Mouse (Mus musculus): Measurements from ENCODE around the gene BC049352. TPM values are rescaled to one million over a fixed set of nuclear protein-coding genes. Genes with fewer than 3 reads are reported as not detected.

Gene BC049352
- polyA plus RNA-seq, 1 experiment from 2014 or later = 0.09 TPM

GRCm38 (mm10) chr9:45235668-45236227, 53.9 kb downstream of the BC049352 start:
- 88% methylated on average over 6 of the region's 6 CpGs for WGBS
- Histone ChIP-seq H3K27me3 (no peaks in the 10 kb centered on the region), H3K36me3 (no peaks in the 10 kb centered on the region), H3K9me3 (no peaks in the 10 kb centered on the region), H3K27ac (no peak overlapping the region), H3K4me2 (no peak overlapping the region), H3K4me1 (replicated peaks) (no peaks in the 10 kb centered on the region), H3K4me3 (no peak overlapping the region), H3K9ac (no peak overlapping the region)
- no peak for ATAC-seq (ENCODE audit: low FRiP score)

- Histone ChIP-seq H3K27me3 (no peaks in the 10 kb centered on the region), H3K9me3 (no peaks in the 10 kb centered on the region), H3K4me3 (no peak overlapping the region), H3K36me3 (no peaks in the 10 kb centered on the region), H3K4me2 (no peak overlapping the region), H3K4me1 (replicated peaks) (no peaks in the 10 kb centered on the region), H3K27ac (no peak overlapping the region), H3K9ac (no peak overlapping the region)
- 41% methylated on average over 7 of the region's 7 CpGs for WGBS
- no peak for ATAC-seq (ENCODE audit: low FRiP score)
Observed at GRCm38 (mm10) chr9:45236744-45237143, 54.9 kb downstream of the BC049352 start.

DNA sequence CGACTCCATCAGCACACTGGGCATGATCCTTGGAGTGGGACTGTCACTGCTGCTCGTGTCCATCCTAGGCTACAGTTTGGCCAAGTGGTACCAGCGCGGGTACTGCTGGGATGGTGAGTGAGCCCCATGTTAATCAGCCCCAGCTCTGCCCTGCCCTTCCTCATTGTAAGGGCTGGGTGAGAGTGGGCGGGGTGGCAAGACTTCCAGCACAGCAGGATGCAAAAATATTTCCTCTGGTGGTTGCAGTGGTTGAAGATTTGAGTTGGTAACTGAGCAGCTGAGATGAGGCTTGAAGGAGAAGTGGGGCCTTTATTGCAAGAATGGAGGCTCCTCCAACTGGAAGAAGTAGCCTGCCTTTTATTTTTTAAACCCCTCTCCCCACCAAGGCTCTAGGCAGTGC, 59.6 kb downstream of the BC049352 start:
- Histone ChIP-seq H3K27me3 (no peaks in the 10 kb centered on the region), H3K4me2 (no peak overlapping the region), H3K9ac (no peak overlapping the region), H3K4me1 (replicated peaks) (no peaks in the 10 kb centered on the region), H3K9me3 (no peaks in the 10 kb centered on the region), H3K4me3 (no peak overlapping the region), H3K36me3 (no peaks in the 10 kb centered on the region), H3K27ac (no peak overlapping the region)
- 80% methylated on average over 5 of the region's 5 CpGs for WGBS
- ATAC-seq (ENCODE audit: low FRiP score) = no peak

DNA sequence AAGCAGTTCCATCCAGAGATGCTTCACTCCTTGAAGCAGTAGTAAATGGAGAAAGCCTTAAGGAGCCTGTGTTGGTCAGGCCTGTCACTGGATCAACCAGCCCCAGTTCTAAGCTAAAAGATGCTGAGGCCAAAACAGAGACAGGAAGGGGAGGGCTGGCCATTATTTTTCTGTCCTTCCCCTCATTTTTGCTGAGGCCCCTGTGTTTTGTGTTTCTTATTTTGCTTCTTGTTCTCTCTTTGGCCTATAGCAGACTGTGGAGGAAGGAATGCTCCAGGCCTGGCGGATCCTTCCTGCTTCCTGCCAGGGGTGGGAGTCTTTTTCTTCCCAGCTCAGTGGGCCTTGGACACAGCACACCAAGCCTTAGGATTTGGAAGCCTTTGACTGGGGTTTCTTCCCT, 63.6 kb downstream of the BC049352 start:
- 100% methylated on average over 1 of the region's 1 CpGs for WGBS
- no peaks in the 10 kb centered on the region for H3K4me1 ChIP-seq (replicated peaks)
- H3K9me3 ChIP-seq = no peaks in the 10 kb centered on the region
- no peaks in the 10 kb centered on the region for H3K27me3 ChIP-seq
- H3K9ac ChIP-seq = no peak overlapping the region
- H3K27ac ChIP-seq = no peak overlapping the region
- no peaks in the 10 kb centered on the region for H3K36me3 ChIP-seq
- H3K4me2 ChIP-seq = no peak overlapping the region
- no peak for ATAC-seq (ENCODE audit: low FRiP score)
- no peak overlapping the region for H3K4me3 ChIP-seq

DNA sequence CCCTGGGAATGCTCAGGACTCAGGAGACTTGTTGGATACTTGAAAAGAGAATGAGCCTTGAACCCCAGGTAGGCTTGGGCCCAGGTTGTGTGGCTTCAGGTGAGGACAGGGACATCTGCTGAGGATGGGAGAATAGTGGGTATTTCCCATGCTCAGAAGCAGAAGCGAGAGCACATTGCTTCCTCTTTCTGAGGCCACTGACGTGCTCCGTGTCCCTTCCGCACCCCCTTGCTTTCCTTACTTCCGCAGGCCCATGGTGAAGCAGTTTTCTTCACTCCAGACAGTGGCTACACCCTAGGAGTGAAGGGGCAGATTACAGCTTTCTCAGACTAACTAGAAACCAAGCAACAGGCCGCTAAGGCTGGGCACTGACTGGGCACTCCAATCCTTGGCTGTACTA, 64.3 kb downstream of the BC049352 start:
- no peak overlapping the region for H3K9ac ChIP-seq
- no peak for ATAC-seq (ENCODE audit: low FRiP score)
- no peaks in the 10 kb centered on the region for H3K4me1 ChIP-seq (replicated peaks)
- no peaks in the 10 kb centered on the region for H3K27me3 ChIP-seq
- H3K36me3 ChIP-seq = no peaks in the 10 kb centered on the region
- WGBS = 85% methylated on average over 6 of the region's 6 CpGs
- H3K4me3 ChIP-seq = no peak overlapping the region
- H3K27ac ChIP-seq = no peak overlapping the region
- no peaks in the 10 kb centered on the region for H3K9me3 ChIP-seq
- no peak overlapping the region for H3K4me2 ChIP-seq

DNA sequence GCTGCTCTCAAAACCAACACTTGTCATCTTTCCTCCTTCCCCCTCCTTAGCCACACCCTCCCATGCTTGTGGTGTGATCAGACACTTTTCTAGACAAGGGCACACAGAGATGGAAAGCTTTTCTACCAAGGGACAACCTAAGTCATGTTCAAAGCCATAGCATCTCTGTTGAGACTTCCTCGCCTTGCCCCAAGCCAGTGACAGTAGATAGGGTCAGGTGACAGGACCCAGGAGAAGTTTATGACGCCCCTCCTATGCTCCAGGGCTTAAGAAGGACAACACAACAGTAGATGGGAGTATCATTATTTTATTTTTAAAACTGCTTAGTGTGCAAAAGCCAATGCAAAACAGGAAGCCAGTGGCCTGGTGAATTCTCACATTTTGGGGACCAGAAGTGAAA, 65.7 kb downstream of the BC049352 start:
- no peaks in the 10 kb centered on the region for H3K27me3 ChIP-seq
- WGBS = 85% methylated on average over 2 of the region's 2 CpGs
- no peaks in the 10 kb centered on the region for H3K9me3 ChIP-seq
- no peaks in the 10 kb centered on the region for H3K4me1 ChIP-seq (replicated peaks)
- no peak overlapping the region for H3K4me3 ChIP-seq
- no peak for ATAC-seq (ENCODE audit: low FRiP score)
- no peak overlapping the region for H3K4me2 ChIP-seq
- H3K36me3 ChIP-seq = no peaks in the 10 kb centered on the region
- no peak overlapping the region for H3K27ac ChIP-seq
- no peak overlapping the region for H3K9ac ChIP-seq

DNA sequence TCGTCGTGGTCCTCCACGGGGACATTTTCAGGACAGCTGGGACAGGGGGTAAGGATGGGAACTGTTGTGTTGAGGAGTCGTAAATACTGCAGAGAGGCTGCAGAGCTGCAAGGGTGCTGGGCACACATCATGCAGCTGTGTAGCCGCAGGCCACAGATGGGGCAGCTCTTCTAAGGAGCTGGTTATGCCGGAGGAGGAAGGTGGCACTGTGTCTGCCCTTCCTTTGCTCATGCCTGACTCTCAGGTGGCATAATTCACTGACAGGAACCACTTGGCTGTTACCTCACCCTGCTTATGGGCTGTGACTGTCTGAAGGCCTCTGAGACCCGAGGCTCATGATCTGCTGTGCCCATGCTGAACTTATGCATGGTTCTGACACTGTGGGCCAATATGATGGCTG, 68.5 kb downstream of the BC049352 start:
- no peaks in the 10 kb centered on the region for H3K36me3 ChIP-seq
- H3K4me1 ChIP-seq (replicated peaks) = no peaks in the 10 kb centered on the region
- no peaks in the 10 kb centered on the region for H3K27me3 ChIP-seq
- no peak overlapping the region for H3K4me2 ChIP-seq
- WGBS = 91% methylated on average over 7 of the region's 7 CpGs
- ATAC-seq (ENCODE audit: low FRiP score) = no peak
- no peak overlapping the region for H3K27ac ChIP-seq
- H3K9ac ChIP-seq = no peak overlapping the region
- no peaks in the 10 kb centered on the region for H3K9me3 ChIP-seq
- no peak overlapping the region for H3K4me3 ChIP-seq

GRCm38 (mm10) chr9:45251281-45251680, 69.5 kb downstream of the BC049352 start:
- no peak for ATAC-seq (ENCODE audit: low FRiP score)
- H3K9me3 ChIP-seq = no peaks in the 10 kb centered on the region

GRCm38 (mm10) chr9:45251990-45252389, 70.2 kb downstream of the BC049352 start:
- Histone ChIP-seq H3K4me2 (no peak overlapping the region), H3K27ac (no peak overlapping the region), H3K27me3 (no peaks in the 10 kb centered on the region), H3K36me3 (no peaks in the 10 kb centered on the region), H3K4me1 (replicated peaks) (no peaks in the 10 kb centered on the region), H3K4me3 (no peak overlapping the region), H3K9ac (no peak overlapping the region), H3K9me3 (no peaks in the 10 kb centered on the region)
- ATAC-seq (ENCODE audit: low FRiP score) = no peak
- 84% methylated on average over 4 of the region's 4 CpGs for WGBS

More at GRCm38 (mm10) chr9:45251281-45251680, 69.5 kb downstream of the BC049352 start:
- no peak overlapping the region for H3K27ac ChIP-seq
- H3K4me3 ChIP-seq = no peak overlapping the region
- no peaks in the 10 kb centered on the region for H3K36me3 ChIP-seq
- H3K4me2 ChIP-seq = no peak overlapping the region
- H3K27me3 ChIP-seq = no peaks in the 10 kb centered on the region
- no peak overlapping the region for H3K9ac ChIP-seq
- 79% methylated on average over 3 of the region's 3 CpGs for WGBS
- no peaks in the 10 kb centered on the region for H3K4me1 ChIP-seq (replicated peaks)

GRCm38 (mm10) chr9:45252395-45252794, 70.6 kb downstream of the BC049352 start:
- WGBS = 85% methylated on average over 6 of the region's 6 CpGs
- Histone ChIP-seq H3K36me3 (no peaks in the 10 kb centered on the region), H3K4me2 (no peak overlapping the region), H3K9ac (no peak overlapping the region), H3K4me3 (no peak overlapping the region), H3K4me1 (replicated peaks) (no peaks in the 10 kb centered on the region), H3K27ac (no peak overlapping the region), H3K9me3 (no peaks in the 10 kb centered on the region), H3K27me3 (no peaks in the 10 kb centered on the region)
- no peak for ATAC-seq (ENCODE audit: low FRiP score)

GRCm38 (mm10) chr9:45254021-45254420, 72.2 kb downstream of the BC049352 start:
- no peak overlapping the region for H3K4me3 ChIP-seq
- H3K36me3 ChIP-seq = no peaks in the 10 kb centered on the region
- H3K27ac ChIP-seq = no peak overlapping the region
- no peak overlapping the region for H3K9ac ChIP-seq
- H3K4me1 ChIP-seq (replicated peaks) = no peaks in the 10 kb centered on the region
- no peaks in the 10 kb centered on the region for H3K9me3 ChIP-seq
- 51% methylated on average over 6 of the region's 6 CpGs for WGBS
- ATAC-seq (ENCODE audit: low FRiP score) = no peak
- H3K4me2 ChIP-seq = no peak overlapping the region
- H3K27me3 ChIP-seq = no peaks in the 10 kb centered on the region

- WGBS = 70% methylated on average over 4 of the region's 4 CpGs
Observed at GRCm38 (mm10) chr9:45254605-45255004, 72.8 kb downstream of the BC049352 start.

DNA sequence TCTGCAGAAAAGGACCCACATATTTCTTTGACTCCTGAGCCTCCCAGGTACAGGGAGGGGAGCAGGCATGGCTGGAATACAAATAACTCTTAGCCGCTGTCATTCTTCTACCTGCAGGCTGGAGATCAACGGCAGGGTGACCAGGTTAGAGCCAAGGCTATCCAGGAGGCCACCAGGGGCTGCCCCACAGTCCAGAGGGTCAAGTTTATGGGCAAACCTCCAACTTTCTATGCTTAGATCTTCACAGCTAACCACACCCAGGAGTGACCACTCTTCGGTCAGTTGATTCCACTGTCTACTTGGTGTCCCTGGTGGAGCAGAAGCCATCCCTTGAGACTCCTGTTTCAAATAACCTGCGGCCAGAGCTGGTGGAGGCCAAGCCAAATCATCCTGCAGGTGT, 73.6 kb downstream of the BC049352 start:
- H3K27ac ChIP-seq = no peak overlapping the region
- H3K4me2 ChIP-seq = no peak overlapping the region
- H3K27me3 ChIP-seq = no peaks in the 10 kb centered on the region
- no peaks in the 10 kb centered on the region for H3K36me3 ChIP-seq
- no peaks in the 10 kb centered on the region for H3K4me1 ChIP-seq (replicated peaks)
- 95% methylated on average over 4 of the region's 4 CpGs for WGBS
- H3K9ac ChIP-seq = no peak overlapping the region
- no peaks in the 10 kb centered on the region for H3K9me3 ChIP-seq
- no peak overlapping the region for H3K4me3 ChIP-seq
- ATAC-seq (ENCODE audit: low FRiP score) = no peak

More at GRCm38 (mm10) chr9:45254605-45255004, 72.8 kb downstream of the BC049352 start:
- no peak for ATAC-seq (ENCODE audit: low FRiP score)
- Histone ChIP-seq H3K4me1 (replicated peaks) (no peaks in the 10 kb centered on the region), H3K4me3 (no peak overlapping the region), H3K9ac (no peak overlapping the region), H3K36me3 (no peaks in the 10 kb centered on the region), H3K27ac (no peak overlapping the region), H3K9me3 (no peaks in the 10 kb centered on the region), H3K4me2 (no peak overlapping the region), H3K27me3 (no peaks in the 10 kb centered on the region)

All from hindbrain, embryonic 13.5 days (tissue).